Mouse (Mus musculus): Measurements from ENCODE around the gene Cldn19.

GRCm38 (mm10) chr4:119245961-119246360 is 9.3 kb upstream of the Cldn19 start:
- TF ChIP-seq POLR2A (IDR thresholded peaks at IDR 0.05; ENCODE audit: borderline replicate concordance, insufficient read depth, low read length) (no peak), CTCF (IDR thresholded peaks at IDR 0.05; ENCODE audit: borderline replicate concordance, insufficient read depth, low read depth, low read length) (no peak)

Measured in cerebellum, adult 2 months (tissue).